In genomic region chr13:38825649-38826048, GRCm38 (mm10) we compare ENCODE assay signal across 17 mouse cellular contexts.
"Had no signal": no experiment of that assay in that cellular context is flagged by ENCODE, and none has a peak within 500 bp of the region (broad histone marks: within the 10 kb centered on the region; RNA-seq: fewer than 3 reads in every experiment).

No protein-coding gene starts in this region.

- H3K9me3 ChIP-seq: midbrain, embryonic 10.5 days; midbrain, embryonic 12.5 days; neural tube, embryonic 13.5 days; neural tube, embryonic 15.5 days; stomach, embryonic 15.5 days had no signal

- DNase-seq: lung, adult 18-20 months; lung, embryonic 14.5 days; lung, postnatal 10 days; lung, postnatal 4 days; midbrain, embryonic 14.5 days; retina, postnatal 1 day; right cerebral cortex, adult 18-20 months; thymus, adult 2 months; thymus, postnatal 25 days; thymus, postnatal 4 days had no signal

- H3K27me3 ChIP-seq: midbrain, embryonic 12.5 days; neural tube, embryonic 13.5 days; neural tube, embryonic 15.5 days; stomach, embryonic 15.5 days had no signal

- H3K4me3 ChIP-seq: midbrain, embryonic 10.5 days; midbrain, embryonic 12.5 days; myocyte; neural tube, embryonic 13.5 days; neural tube, embryonic 15.5 days; stomach, embryonic 15.5 days had no signal

- H3K9ac ChIP-seq: lung, embryonic 14.5 days; midbrain, embryonic 12.5 days; neural tube, embryonic 13.5 days; neural tube, embryonic 15.5 days; stomach, embryonic 15.5 days had no signal

- H3K27ac ChIP-seq: midbrain, embryonic 10.5 days; midbrain, embryonic 12.5 days; neural tube, embryonic 13.5 days; neural tube, embryonic 15.5 days; stomach, embryonic 15.5 days; stomach, postnatal 0 days had no signal

- H3K36me3 ChIP-seq: midbrain, embryonic 10.5 days; midbrain, embryonic 12.5 days; neural tube, embryonic 13.5 days; neural tube, embryonic 15.5 days; stomach, embryonic 15.5 days had no signal

- H3K4me1 ChIP-seq: midbrain, embryonic 10.5 days; midbrain, embryonic 12.5 days; neural tube, embryonic 13.5 days; neural tube, embryonic 15.5 days; stomach, embryonic 15.5 days had no signal
